Mouse (Mus musculus): ENCODE results near the gene Nrd1. TPM values are rescaled to one million over a fixed set of nuclear protein-coding genes. Genes with fewer than 3 reads are reported as not detected.

The Nrd1 gene
- polyA plus RNA-seq, 1 experiment from 2014 or later = 75.4 TPM

- Histone ChIP-seq H3K4me1 (no peaks in the 10 kb centered on the region), H3K4me2 (replicated peaks) (no peak overlapping the region), H3K27me3 (no peaks in the 10 kb centered on the region), H3K9me3 (replicated peaks) (no peaks in the 10 kb centered on the region), H3K4me3 (replicated peaks) (no peak overlapping the region), H3K36me3 (no peaks in the 10 kb centered on the region), H3K9ac (no peak overlapping the region), H3K27ac (replicated peaks) (no peak overlapping the region)
- ATAC-seq (ENCODE audit: insufficient number of reproducible peaks, low FRiP score, low TSS enrichment, low read depth) = no peak
Observed at GRCm38 (mm10) chr4:108990032-108990431, 10.4 kb upstream of the Nrd1 start.

- Histone ChIP-seq H3K36me3 (no peaks in the 10 kb centered on the region), H3K4me3 (replicated peaks) (no peak overlapping the region), H3K27me3 (no peaks in the 10 kb centered on the region), H3K9ac (no peak overlapping the region), H3K9me3 (replicated peaks) (no peaks in the 10 kb centered on the region), H3K27ac (replicated peaks) (no peak overlapping the region), H3K4me1 (no peaks in the 10 kb centered on the region), H3K4me2 (replicated peaks) (no peak overlapping the region)
- WGBS = 91% methylated on average over 6 of the region's 6 CpGs
- ATAC-seq (ENCODE audit: insufficient number of reproducible peaks, low FRiP score, low TSS enrichment, low read depth) = no peak
Observed at GRCm38 (mm10) chr4:108990571-108990970, 9.9 kb upstream of the Nrd1 start.

- ATAC-seq (ENCODE audit: insufficient number of reproducible peaks, low FRiP score, low TSS enrichment, low read depth) = no peak
- Histone ChIP-seq H3K4me3 (replicated peaks) (no peak overlapping the region), H3K4me2 (replicated peaks) (no peak overlapping the region)
Observed at GRCm38 (mm10) chr4:108991811-108992210, 8.6 kb upstream of the Nrd1 start.

DNA sequence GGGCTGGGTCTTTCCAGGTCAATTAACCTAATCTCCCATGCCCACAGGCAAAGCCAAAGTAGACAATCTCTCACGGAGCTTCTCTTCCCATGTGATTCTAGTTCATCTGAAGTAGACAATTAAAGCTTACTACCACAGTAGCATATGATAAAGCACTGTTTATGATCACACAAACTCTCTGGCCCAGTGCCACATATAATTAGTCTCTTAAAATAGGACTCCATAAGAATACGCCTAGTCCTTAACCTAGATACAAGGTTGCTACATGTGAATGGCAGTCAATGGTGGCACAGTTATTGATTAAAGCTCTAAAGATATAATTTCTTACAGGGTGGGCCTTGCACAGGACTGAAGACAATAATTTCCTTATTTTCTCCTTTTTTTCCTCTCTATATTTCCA lies 7.5 kb upstream of the Nrd1 start:
- Histone ChIP-seq H3K36me3 (no peaks in the 10 kb centered on the region), H3K9me3 (replicated peaks) (no peaks in the 10 kb centered on the region), H3K4me2 (replicated peaks) (no peak overlapping the region), H3K4me3 (replicated peaks) (no peak overlapping the region), H3K9ac (no peak overlapping the region), H3K27me3 (no peaks in the 10 kb centered on the region), H3K27ac (replicated peaks) (no peak overlapping the region), H3K4me1 (no peaks in the 10 kb centered on the region)
- no peak for ATAC-seq (ENCODE audit: insufficient number of reproducible peaks, low FRiP score, low TSS enrichment, low read depth)
- 27% methylated on average over 2 of the region's 2 CpGs for WGBS

More at GRCm38 (mm10) chr4:108991811-108992210, 8.6 kb upstream of the Nrd1 start:
- Histone ChIP-seq H3K4me1 (no peaks in the 10 kb centered on the region), H3K9ac (no peak overlapping the region), H3K36me3 (no peaks in the 10 kb centered on the region), H3K27ac (replicated peaks) (no peak overlapping the region), H3K27me3 (no peaks in the 10 kb centered on the region), H3K9me3 (replicated peaks) (no peaks in the 10 kb centered on the region)

DNA sequence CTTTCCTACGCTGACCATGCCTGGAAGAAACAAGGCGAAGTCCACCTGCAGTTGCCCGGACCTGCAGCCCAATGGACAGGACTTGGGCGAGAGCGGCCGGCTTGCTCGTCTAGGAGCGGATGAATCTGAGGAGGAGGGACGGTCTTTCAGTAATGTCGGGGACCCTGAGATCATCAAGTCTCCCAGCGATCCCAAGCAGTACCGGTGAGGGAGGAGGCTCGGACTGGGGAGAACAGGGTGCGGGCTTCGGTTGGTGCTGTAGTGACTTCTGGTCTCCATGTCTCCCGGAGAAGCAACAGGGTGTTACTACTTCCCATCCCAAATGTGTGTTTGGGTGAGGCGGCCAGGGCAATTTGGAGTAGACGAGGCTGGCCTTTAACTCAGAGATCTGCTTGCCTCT lies 506 bp downstream of the Nrd1 start:
- no peaks in the 10 kb centered on the region for H3K27me3 ChIP-seq
- peaks cover 11% of the 10 kb centered on the region; the same call in 1 of the 2 replicates for H3K36me3 ChIP-seq
- ATAC-seq (ENCODE audit: insufficient number of reproducible peaks, low FRiP score, low TSS enrichment, low read depth) = peak; percentile 25
- H3K27ac ChIP-seq (replicated peaks) = peak overlapping the region; percentile 91
- peak overlapping the region; percentile 87 for H3K9ac ChIP-seq
- peak overlapping the region; percentile 93 for H3K4me3 ChIP-seq (replicated peaks)
- H3K4me1 ChIP-seq = peaks cover 18% of the 10 kb centered on the region
- no peaks in the 10 kb centered on the region for H3K9me3 ChIP-seq (replicated peaks)
- peak overlapping the region; percentile 64 for H3K4me2 ChIP-seq (replicated peaks)
- under 1% methylated on average over 18 of the region's 18 CpGs for WGBS

DNA sequence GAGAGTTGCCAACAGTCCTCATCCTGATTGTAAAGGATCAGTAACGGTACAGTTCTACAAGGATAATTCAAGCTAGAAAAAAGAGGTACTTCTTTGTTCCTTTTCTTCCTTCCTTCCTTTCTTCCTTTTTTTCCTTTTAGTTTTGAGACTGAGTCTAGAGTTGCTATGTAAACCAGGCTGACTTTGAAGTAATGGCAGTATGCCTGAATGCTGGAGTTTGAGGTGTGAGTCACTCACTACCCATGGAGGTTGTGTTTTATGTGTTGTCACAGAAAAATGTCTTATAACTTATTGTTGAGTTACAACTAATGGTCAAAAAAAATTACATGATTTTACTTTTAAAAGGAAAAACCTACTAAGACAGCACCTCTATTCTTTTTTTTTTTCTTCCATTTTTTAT lies 7.6 kb downstream of the Nrd1 start:
- no peaks in the 10 kb centered on the region for H3K4me1 ChIP-seq
- no peaks in the 10 kb centered on the region for H3K27me3 ChIP-seq
- no peak overlapping the region for H3K4me3 ChIP-seq (replicated peaks)
- H3K4me2 ChIP-seq (replicated peaks) = no peak overlapping the region
- 86% methylated on average over 1 of the region's 1 CpGs for WGBS
- no peak overlapping the region for H3K27ac ChIP-seq (replicated peaks)
- H3K36me3 ChIP-seq = peaks cover 19% of the 10 kb centered on the region
- ATAC-seq (ENCODE audit: insufficient number of reproducible peaks, low FRiP score, low TSS enrichment, low read depth) = no peak
- H3K9ac ChIP-seq = no peak overlapping the region
- no peaks in the 10 kb centered on the region for H3K9me3 ChIP-seq (replicated peaks)

DNA sequence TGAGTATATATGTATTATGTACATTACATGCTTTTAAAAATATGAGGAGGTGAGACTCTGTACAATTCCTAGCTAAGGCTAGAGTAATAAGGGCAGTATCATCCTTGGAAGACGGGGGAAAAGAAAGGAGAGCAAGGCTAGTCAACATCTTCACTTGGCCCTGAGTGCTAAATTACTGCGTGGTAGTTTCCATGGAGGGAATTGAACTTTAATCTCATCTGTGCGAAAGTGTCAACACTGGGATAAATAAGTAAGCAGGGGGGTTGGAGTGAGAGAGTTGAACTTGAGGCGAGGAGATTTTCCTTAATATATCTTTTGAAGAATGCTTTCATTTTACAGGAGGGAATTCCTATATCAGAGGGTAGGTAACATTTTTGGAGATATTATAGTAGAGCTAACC lies 13.6 kb downstream of the Nrd1 start:
- H3K27me3 ChIP-seq = no peaks in the 10 kb centered on the region
- no peak overlapping the region for H3K9ac ChIP-seq
- H3K9me3 ChIP-seq (replicated peaks) = no peaks in the 10 kb centered on the region
- peaks cover 5% of the 10 kb centered on the region; the same call in 1 of the 2 replicates for H3K36me3 ChIP-seq
- no peak overlapping the region for H3K4me3 ChIP-seq (replicated peaks)
- WGBS = 91% methylated on average over 4 of the region's 4 CpGs
- no peaks in the 10 kb centered on the region for H3K4me1 ChIP-seq
- no peak for ATAC-seq (ENCODE audit: insufficient number of reproducible peaks, low FRiP score, low TSS enrichment, low read depth)
- no peak overlapping the region for H3K27ac ChIP-seq (replicated peaks)
- no peak overlapping the region for H3K4me2 ChIP-seq (replicated peaks)

- 65% methylated on average over 7 of the region's 7 CpGs for WGBS
- H3K9ac ChIP-seq = no peak overlapping the region
- no peaks in the 10 kb centered on the region for H3K9me3 ChIP-seq (replicated peaks)
- no peak overlapping the region for H3K4me3 ChIP-seq (replicated peaks)
- no peak for ATAC-seq (ENCODE audit: insufficient number of reproducible peaks, low FRiP score, low TSS enrichment, low read depth)
- H3K4me1 ChIP-seq = no peaks in the 10 kb centered on the region
- H3K27ac ChIP-seq (replicated peaks) = 0 out of 2 replicates have a peak overlapping the region, but pooled peaks have one; percentile 14
- no peaks in the 10 kb centered on the region for H3K27me3 ChIP-seq
- H3K4me2 ChIP-seq (replicated peaks) = no peak overlapping the region
- peaks cover 5% of the 10 kb centered on the region; the same call in 1 of the 2 replicates for H3K36me3 ChIP-seq
Observed at GRCm38 (mm10) chr4:109017441-109017840, 17.0 kb downstream of the Nrd1 start.

- peaks cover 5% of the 10 kb centered on the region; the same call in 1 of the 2 replicates for H3K36me3 ChIP-seq
- no peak for ATAC-seq (ENCODE audit: insufficient number of reproducible peaks, low FRiP score, low TSS enrichment, low read depth)
Observed at GRCm38 (mm10) chr4:109019301-109019700, 18.8 kb downstream of the Nrd1 start.

DNA sequence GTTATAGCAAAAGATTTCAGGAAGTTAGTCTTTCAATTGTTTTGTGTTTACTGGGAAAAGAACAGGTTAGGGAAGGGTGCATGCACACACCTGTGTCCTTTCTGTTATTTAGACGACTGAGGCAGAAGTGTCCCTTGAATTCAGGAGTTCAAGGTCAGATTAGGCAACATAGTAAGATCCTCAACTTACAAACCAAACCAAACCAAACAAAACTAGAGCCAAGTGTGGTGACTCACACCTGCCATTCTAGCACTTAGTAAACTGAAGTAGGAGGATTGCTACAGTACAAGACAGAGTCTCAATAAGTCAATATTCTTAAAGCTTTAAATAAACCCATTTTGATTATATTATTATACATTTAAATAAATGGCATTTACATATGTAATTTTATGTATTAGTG lies 21.5 kb downstream of the Nrd1 start:
- Histone ChIP-seq H3K27ac (replicated peaks) (no peak overlapping the region), H3K9ac (no peak overlapping the region), H3K4me1 (no peaks in the 10 kb centered on the region), H3K27me3 (no peaks in the 10 kb centered on the region), H3K4me3 (replicated peaks) (no peak overlapping the region), H3K36me3 (peaks cover 15% of the 10 kb centered on the region), H3K9me3 (replicated peaks) (no peaks in the 10 kb centered on the region), H3K4me2 (replicated peaks) (no peak overlapping the region)
- no peak for ATAC-seq (ENCODE audit: insufficient number of reproducible peaks, low FRiP score, low TSS enrichment, low read depth)
- WGBS = 85% methylated on average over 1 of the region's 1 CpGs

More at GRCm38 (mm10) chr4:109019301-109019700, 18.8 kb downstream of the Nrd1 start:
- Histone ChIP-seq H3K4me3 (replicated peaks) (no peak overlapping the region), H3K4me1 (no peaks in the 10 kb centered on the region), H3K9ac (no peak overlapping the region), H3K4me2 (replicated peaks) (no peak overlapping the region), H3K27ac (replicated peaks) (no peak overlapping the region), H3K9me3 (replicated peaks) (no peaks in the 10 kb centered on the region), H3K27me3 (no peaks in the 10 kb centered on the region)
- WGBS = 75% methylated on average over 4 of the region's 4 CpGs

- no peak for ATAC-seq (ENCODE audit: insufficient number of reproducible peaks, low FRiP score, low TSS enrichment, low read depth)
- peaks cover 23% of the 10 kb centered on the region for H3K36me3 ChIP-seq
- no peaks in the 10 kb centered on the region for H3K9me3 ChIP-seq (replicated peaks)
- H3K27ac ChIP-seq (replicated peaks) = no peak overlapping the region
- WGBS = 64% methylated on average over 3 of the region's 3 CpGs
- H3K9ac ChIP-seq = no peak overlapping the region
- no peak overlapping the region for H3K4me3 ChIP-seq (replicated peaks)
- H3K27me3 ChIP-seq = no peaks in the 10 kb centered on the region
- no peaks in the 10 kb centered on the region for H3K4me1 ChIP-seq
- H3K4me2 ChIP-seq (replicated peaks) = no peak overlapping the region
Observed at GRCm38 (mm10) chr4:109025061-109025460, 24.6 kb downstream of the Nrd1 start.

GRCm38 (mm10) chr4:109026543-109026942 lies 26.1 kb downstream of the Nrd1 start:
- Histone ChIP-seq H3K9me3 (replicated peaks) (no peaks in the 10 kb centered on the region), H3K4me3 (replicated peaks) (no peak overlapping the region), H3K36me3 (peaks cover 34% of the 10 kb centered on the region), H3K4me2 (replicated peaks) (no peak overlapping the region), H3K27ac (replicated peaks) (no peak overlapping the region), H3K9ac (no peak overlapping the region), H3K4me1 (no peaks in the 10 kb centered on the region), H3K27me3 (no peaks in the 10 kb centered on the region)
- no peak for ATAC-seq (ENCODE audit: insufficient number of reproducible peaks, low FRiP score, low TSS enrichment, low read depth)
- 88% methylated on average over 3 of the region's 3 CpGs for WGBS

Data from embryonic facial prominence, embryonic 15.5 days (tissue).